Mouse (Mus musculus): ENCODE results near the gene Megf11. TPM values are rescaled to one million over a fixed set of nuclear protein-coding genes. Genes with fewer than 3 reads are reported as not detected.

Megf11 gene
- total RNA-seq, 2 experiments from 2014 or later: not detected

Other genes with a start within 250 kb of the Megf11 start
- 63.8 and 96.9 TPM in 2 replicates for gene Zwilch, start 212.5 kb upstream of the Megf11 start, total RNA-seq (2014; fragmentation: Nextera tagmentation)
- 168 and 181 TPM in 2 replicates for gene Zwilch, start 212.5 kb upstream of the Megf11 start, total RNA-seq (2017)
- gene Rpl4, start 212.3 kb upstream of the Megf11 start, total RNA-seq (2014; fragmentation: Nextera tagmentation): 3,030 and 3,310 TPM in 2 replicates
- 3,630 and 3,665 TPM in 2 replicates for gene Rpl4, start 212.3 kb upstream of the Megf11 start, total RNA-seq (2017)
- 13.0 and 13.2 TPM in 2 replicates for gene Snapc5, start 206.4 kb upstream of the Megf11 start, total RNA-seq (2014; fragmentation: Nextera tagmentation)
- gene Snapc5, start 206.4 kb upstream of the Megf11 start, total RNA-seq (2017): 46.6 and 55.3 TPM in 2 replicates
- 1.5 TPM in 1 of 2 replicates, not detected in the other for gene Uchl4, start 150.4 kb upstream of the Megf11 start, total RNA-seq (2014; fragmentation: Nextera tagmentation)
- gene Uchl4, start 150.4 kb upstream of the Megf11 start, total RNA-seq (2017): 1.1 and 1.9 TPM in 2 replicates
- gene Map2k1, start 132.0 kb upstream of the Megf11 start, total RNA-seq (2014; fragmentation: Nextera tagmentation): 12.6 and 17.5 TPM in 2 replicates
- gene Map2k1, start 132.0 kb upstream of the Megf11 start, total RNA-seq (2017): 27.9 and 29.5 TPM in 2 replicates
- 229 and 292 TPM in 2 replicates for gene Tipin, start 104.0 kb upstream of the Megf11 start, total RNA-seq (2014; fragmentation: Nextera tagmentation)
- 334 and 389 TPM in 2 replicates for gene Tipin, start 104.0 kb upstream of the Megf11 start, total RNA-seq (2017)
- 13.2 and 20.7 TPM in 2 replicates for gene Dis3l, start 44.3 kb upstream of the Megf11 start, total RNA-seq (2014; fragmentation: Nextera tagmentation)
- gene Dis3l, start 44.3 kb upstream of the Megf11 start, total RNA-seq (2017): 20.0 and 20.4 TPM in 2 replicates

Data from megakaryocyte-erythroid progenitor cell, adult 5-6 weeks (primary cell).